Mouse (Mus musculus) heart, embryonic 11.5 days (tissue): ENCODE data around the gene Myod1. TPM values are rescaled to one million over a fixed set of nuclear protein-coding genes. Genes with fewer than 3 reads are reported as not detected.
A peak's percentile ranks its signal among the peaks of the same experiment; 100 is the strongest.

Source experiments
- ATAC-seq: fragments of 200-750 bp; cut with Nextera tagmentation; replicated peaks from 2 replicates; pipeline ENCODE4 v1.8.0; 2017; ENCODE audit warnings: moderate library complexity; ENCODE audit not compliant: insufficient number of reproducible peaks, low FRiP score, low TSS enrichment
- H3K27ac ChIP-seq: fragments of 300-500 bp; sonication (generic); 2 replicates; pipeline ENCODE4 v1.5.1; 2014; ENCODE audit warnings: mild to moderate bottlenecking, low read depth, low read length
- H3K27me3 ChIP-seq: fragments of 300-500 bp; sonication (generic); 2 replicates; pipeline ENCODE4 v1.6.1; 2014; ENCODE audit warnings: mild to moderate bottlenecking, low read length, mixed read lengths; ENCODE audit not compliant: control insufficient read depth, insufficient read depth
- H3K36me3 ChIP-seq: fragments of 300-500 bp; sonication (generic); 2 replicates; pipeline ENCODE4 v1.6.1; 2014; ENCODE audit warnings: mild to moderate bottlenecking, low read length, moderate library complexity, mixed read lengths; ENCODE audit not compliant: control insufficient read depth, insufficient read depth
- H3K4me1 ChIP-seq: fragments of 300-500 bp; sonication (generic); 2 replicates; pipeline ENCODE4 v1.6.1; 2014; ENCODE audit warnings: low read length; ENCODE audit not compliant: control insufficient read depth, insufficient read depth
- H3K4me2 ChIP-seq: fragments of 300-500 bp; sonication (generic); 2 replicates; pipeline ENCODE4 v1.6.1; 2014; ENCODE audit warnings: mild to moderate bottlenecking, moderate library complexity
- H3K4me3 ChIP-seq: fragments of 300-500 bp; sonication (generic); 2 replicates; pipeline ENCODE4 v1.5.1; 2014; ENCODE audit warnings: low read depth, low read length
- H3K9ac ChIP-seq: fragments of 300-500 bp; sonication (generic); 2 replicates; pipeline ENCODE4 v1.6.1; 2014; ENCODE audit warnings: mild to moderate bottlenecking, low read depth, low read length, moderate library complexity
- H3K9me3 ChIP-seq: fragments of 300-500 bp; sonication (generic); replicated peaks from 2 replicates; pipeline ENCODE4 v1.6.1; 2016; ENCODE audit warnings: low read length; ENCODE audit not compliant: control insufficient read depth
- WGBS: fragments of 180-500 bp; shearing (Covaris S2); extraction: QIAGEN DNeasy Blood & Tissue Kit; methylation state at CpG from one replicate; pipeline ENCODE4 v1.1.7; 2014; ENCODE audit not compliant: insufficient replicate concordance; 5-methylcytosine and 5-hydroxymethylcytosine counted together
- polyA plus RNA-seq: library from polyadenylated mRNA; unstranded; fragments of >200 nt; fragmentation: Nextera tagmentation; extraction: Ambion mirVana; gene quantifications from 2 replicates; pipeline ENCODE4 v1.2.1, GENCODE M21; 2014

The Myod1 gene
- 0.87 and 1.5 TPM in 2 replicates for polyA plus RNA-seq

DNA sequence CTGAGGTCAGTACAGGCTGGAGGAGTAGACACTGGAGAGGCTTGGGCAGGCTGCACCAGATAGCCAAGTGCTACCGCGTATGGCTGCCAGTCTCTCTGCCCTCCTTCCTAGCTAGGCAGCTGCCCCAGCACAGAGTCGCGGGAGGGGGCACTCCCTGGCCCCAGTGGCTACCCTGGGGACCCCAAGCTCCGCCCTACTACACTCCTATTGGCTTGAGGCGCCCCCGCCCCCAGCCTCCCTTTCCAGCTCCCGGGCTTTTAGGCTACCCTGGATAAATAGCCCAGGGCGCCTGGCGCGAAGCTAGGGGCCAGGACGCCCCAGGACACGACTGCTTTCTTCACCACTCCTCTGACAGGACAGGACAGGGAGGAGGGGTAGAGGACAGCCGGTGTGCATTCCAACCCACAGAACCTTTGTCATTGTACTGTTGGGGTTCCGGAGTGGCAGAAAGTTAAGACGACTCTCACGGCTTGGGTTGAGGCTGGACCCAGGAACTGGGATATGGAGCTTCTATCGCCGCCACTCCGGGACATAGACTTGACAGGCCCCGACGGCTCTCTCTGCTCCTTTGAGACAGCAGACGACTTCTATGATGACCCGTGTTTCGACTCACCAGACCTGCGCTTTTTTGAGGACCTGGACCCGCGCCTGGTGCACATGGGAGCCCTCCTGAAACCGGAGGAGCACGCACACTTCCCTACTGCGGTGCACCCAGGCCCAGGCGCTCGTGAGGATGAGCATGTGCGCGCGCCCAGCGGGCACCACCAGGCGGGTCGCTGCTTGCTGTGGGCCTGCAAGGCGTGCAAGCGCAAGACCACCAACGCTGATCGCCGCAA, at the start of gene Myod1:
Gene Myod1, plus strand, starts transcription at position 303 of the 836 bp plus-strand sequence.
- H3K27ac ChIP-seq = no peak within 1 kb of the TSS
- peak within 1 kb of the TSS; percentile 14 for H3K4me3 ChIP-seq
- no peaks in the 10 kb centered on the region for H3K36me3 ChIP-seq
- no peaks in the 10 kb centered on the region for H3K4me1 ChIP-seq
- H3K4me2 ChIP-seq = peak within 1 kb of the TSS; percentile 45
- H3K27me3 ChIP-seq = peaks cover 89% of the 10 kb centered on the region
- WGBS = 4% methylated on average over 44 of the region's 44 CpGs
- ATAC-seq = no peak
- no peaks in the 10 kb centered on the region for H3K9me3 ChIP-seq
- H3K9ac ChIP-seq = no peak within 1 kb of the TSS

DNA sequence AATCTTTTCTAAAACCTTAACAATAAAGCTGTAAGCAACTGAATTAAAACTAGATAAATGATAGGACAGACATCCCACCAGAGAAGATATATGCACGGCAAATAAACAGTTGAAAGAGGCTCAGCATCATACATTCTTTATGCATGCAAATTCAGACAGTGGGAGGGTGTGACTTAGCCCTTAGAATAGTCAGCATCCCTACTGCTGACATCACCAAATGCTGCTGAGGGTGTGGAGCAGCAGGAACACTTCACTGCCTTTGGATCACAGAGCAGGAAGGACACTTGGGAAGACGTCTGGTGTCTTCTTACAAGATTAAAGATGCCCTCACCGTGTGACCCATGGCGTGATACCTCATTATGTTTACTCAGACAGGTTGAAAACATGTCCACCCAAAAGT, 48.4 kb upstream of the Myod1 start:
- Histone ChIP-seq H3K4me2 (no peak overlapping the region), H3K27ac (no peak overlapping the region), H3K27me3 (peaks cover 6% of the 10 kb centered on the region; the same call in 1 of the 2 replicates), H3K9ac (no peak overlapping the region), H3K36me3 (no peaks in the 10 kb centered on the region), H3K4me3 (no peak overlapping the region), H3K9me3 (no peaks in the 10 kb centered on the region), H3K4me1 (no peaks in the 10 kb centered on the region)
- 52% methylated on average over 4 of the region's 4 CpGs for WGBS
- no peak for ATAC-seq

DNA sequence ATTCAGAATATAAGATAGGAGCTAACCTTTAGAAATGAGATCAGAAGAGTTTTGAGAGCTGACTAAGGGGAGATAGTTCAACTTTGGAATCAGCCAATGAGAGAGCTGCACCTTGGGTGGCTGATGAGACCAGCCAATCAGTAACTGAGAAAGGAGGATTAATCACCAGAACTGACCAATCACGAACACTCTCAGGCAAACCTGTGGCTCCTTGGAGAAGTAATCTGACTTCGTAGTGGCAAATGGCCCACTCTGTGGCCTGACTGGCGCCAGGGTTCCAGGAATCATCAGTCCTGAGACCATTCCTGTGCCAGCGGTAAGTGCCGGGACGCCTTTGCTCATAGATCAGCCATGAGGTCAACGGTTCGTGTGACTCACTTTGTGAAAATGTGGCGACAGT, 38.9 kb upstream of the Myod1 start:
- no peaks in the 10 kb centered on the region for H3K27me3 ChIP-seq
- H3K9me3 ChIP-seq = no peaks in the 10 kb centered on the region
- no peak overlapping the region for H3K4me3 ChIP-seq
- no peak overlapping the region for H3K4me2 ChIP-seq
- H3K27ac ChIP-seq = no peak overlapping the region
- WGBS = 83% methylated on average over 9 of the region's 9 CpGs
- no peak for ATAC-seq
- H3K36me3 ChIP-seq = no peaks in the 10 kb centered on the region
- no peaks in the 10 kb centered on the region for H3K4me1 ChIP-seq
- H3K9ac ChIP-seq = no peak overlapping the region

- no peak overlapping the region for H3K4me2 ChIP-seq
- H3K9me3 ChIP-seq = no peaks in the 10 kb centered on the region
- H3K36me3 ChIP-seq = no peaks in the 10 kb centered on the region
- H3K9ac ChIP-seq = no peak overlapping the region
- H3K27ac ChIP-seq = no peak overlapping the region
- H3K27me3 ChIP-seq = no peaks in the 10 kb centered on the region
- H3K4me3 ChIP-seq = no peak overlapping the region
- no peaks in the 10 kb centered on the region for H3K4me1 ChIP-seq
- WGBS = 49% methylated on average over 3 of the region's 3 CpGs
- no peak for ATAC-seq
Measured at GRCm38 (mm10) chr7:46339818-46340217, 36.5 kb upstream of the Myod1 start.

GRCm38 (mm10) chr7:46340295-46340694, 36.0 kb upstream of the Myod1 start:
- Histone ChIP-seq H3K36me3 (no peaks in the 10 kb centered on the region), H3K9me3 (no peaks in the 10 kb centered on the region), H3K4me1 (no peaks in the 10 kb centered on the region), H3K4me3 (no peak overlapping the region), H3K4me2 (no peak overlapping the region), H3K9ac (no peak overlapping the region), H3K27me3 (no peaks in the 10 kb centered on the region), H3K27ac (no peak overlapping the region)
- WGBS = 80% methylated on average over 5 of the region's 5 CpGs
- ATAC-seq = no peak

DNA sequence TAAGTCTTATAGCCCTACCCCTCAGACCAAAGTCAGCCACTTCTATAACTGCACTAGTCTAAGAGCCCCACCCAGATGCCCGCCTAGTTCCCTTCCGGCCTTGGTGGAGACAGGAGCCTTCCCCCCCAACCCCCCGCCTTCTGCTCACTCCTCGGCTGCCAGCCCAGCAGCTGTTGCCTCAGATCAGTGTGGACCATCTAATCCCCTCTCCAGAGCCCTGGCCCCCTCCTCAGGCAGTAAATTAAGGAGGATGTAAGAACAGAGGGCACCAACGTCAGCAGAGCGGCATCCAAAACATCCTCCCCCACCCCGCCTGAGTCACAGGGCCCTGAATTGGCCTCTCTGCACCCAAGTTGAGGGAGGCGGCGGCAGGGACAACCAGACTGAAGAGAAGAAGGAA, 34.8 kb upstream of the Myod1 start:
- H3K4me3 ChIP-seq = no peak overlapping the region
- no peak overlapping the region for H3K4me2 ChIP-seq
- no peaks in the 10 kb centered on the region for H3K36me3 ChIP-seq
- no peak overlapping the region for H3K27ac ChIP-seq
- 75% methylated on average over 9 of the region's 9 CpGs for WGBS
- H3K27me3 ChIP-seq = peaks cover under 1% of the 10 kb centered on the region
- H3K9me3 ChIP-seq = no peaks in the 10 kb centered on the region
- ATAC-seq = no peak
- H3K9ac ChIP-seq = no peak overlapping the region
- no peaks in the 10 kb centered on the region for H3K4me1 ChIP-seq

- Histone ChIP-seq H3K27me3 (peaks cover 50% of the 10 kb centered on the region), H3K9me3 (no peaks in the 10 kb centered on the region), H3K36me3 (no peaks in the 10 kb centered on the region), H3K4me2 (no peak overlapping the region), H3K4me1 (no peaks in the 10 kb centered on the region), H3K4me3 (no peak overlapping the region), H3K27ac (no peak overlapping the region), H3K9ac (no peak overlapping the region)
- ATAC-seq = no peak
- 52% methylated on average over 4 of the region's 4 CpGs for WGBS
Measured at GRCm38 (mm10) chr7:46347692-46348091, 28.6 kb upstream of the Myod1 start.

DNA sequence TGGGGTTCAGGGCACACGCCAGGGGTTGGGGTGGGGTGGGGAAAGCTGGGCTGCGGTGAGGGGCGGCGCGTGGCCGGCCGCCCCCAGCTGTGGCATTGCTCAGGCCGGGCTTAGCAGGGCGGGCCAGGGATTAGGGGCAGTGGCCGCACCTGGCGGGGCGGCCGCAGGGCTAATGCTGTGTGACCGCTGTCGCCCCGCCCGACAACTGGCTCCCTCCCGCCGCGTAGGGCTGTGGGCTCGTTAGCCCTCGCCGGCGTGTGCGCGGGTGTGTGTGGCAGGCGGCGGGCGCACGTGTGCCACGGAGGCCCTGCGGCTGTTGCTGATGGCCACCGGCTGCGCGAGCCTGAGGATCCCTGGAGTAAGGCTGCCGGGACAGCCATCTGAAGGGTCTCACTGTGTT, 27.5 kb upstream of the Myod1 start:
- H3K4me1 ChIP-seq = no peaks in the 10 kb centered on the region
- H3K9me3 ChIP-seq = no peaks in the 10 kb centered on the region
- ATAC-seq = no peak
- H3K4me3 ChIP-seq = no peak overlapping the region
- no peak overlapping the region for H3K4me2 ChIP-seq
- H3K27ac ChIP-seq = no peak overlapping the region
- no peak overlapping the region for H3K9ac ChIP-seq
- no peaks in the 10 kb centered on the region for H3K36me3 ChIP-seq
- 5% methylated on average over 36 of the region's 36 CpGs for WGBS
- peaks cover 50% of the 10 kb centered on the region for H3K27me3 ChIP-seq
